Mouse (Mus musculus) CD4-positive, CD25-positive, alpha-beta regulatory T cell, adult 9 weeks (primary cell): ENCODE results near the gene Slc17a1. TPM values are rescaled to one million over a fixed set of nuclear protein-coding genes. Genes with fewer than 3 reads are reported as not detected.

Source experiments
- polyA plus RNA-seq: library from polyadenylated mRNA; unstranded; fragments of 100-300 nt; shearing (Covaris generic); gene quantifications from one replicate; pipeline ENCODE4 v1.2.1, GENCODE M21; 2017

The Slc17a1 gene
- polyA plus RNA-seq, result not detected

GRCm38 (mm10) chr13:23867405-23867804 lies at the start of gene Slc17a1:
Gene Slc17a1 (plus strand): TSS chr13:23867750.

GRCm38 (mm10) chr13:23839308-23839707 lies 28.2 kb upstream of the Slc17a1 start, which contains the start of gene Slc17a3:
Gene Slc17a3 (plus strand): TSS chr13:23839434.

GRCm38 (mm10) chr13:23914376-23915167 lies 47.0 kb downstream of the Slc17a1 start, which contains the start of gene Slc17a4:
Gene Slc17a4 (minus strand): TSS chr13:23915009.

GRCm38 (mm10) chr13:23933421-23934210 lies 66.1 kb downstream of the Slc17a1 start, which contains the start of gene Hist1h2ba:
Gene Hist1h2ba (minus strand): TSS chr13:23934156.

GRCm38 (mm10) chr13:23934211-23934520 lies 66.6 kb downstream of the Slc17a1 start, which contains the start of gene Hist1h2aa:
Gene Hist1h2aa (plus strand): TSS chr13:23934462.

Other genes starting within 250 kb of the Slc17a1 start
- gene Hist1h2be, start 246.6 kb upstream of the Slc17a1 start, polyA plus RNA-seq, result 2.7 TPM
- gene Hist1h1e, start 245.2 kb upstream of the Slc17a1 start, polyA plus RNA-seq, result 6.7 TPM
- gene Hist1h2ac, start 183.8 kb upstream of the Slc17a1 start, polyA plus RNA-seq, result 0.36 TPM
- gene Hist1h2bc, start 183.6 kb upstream of the Slc17a1 start, polyA plus RNA-seq, result 6.1 TPM
- not detected for gene Hist1h1t, start 171.9 kb upstream of the Slc17a1 start, polyA plus RNA-seq
- 3.7 TPM for gene Hist1h4c, start 169.3 kb upstream of the Slc17a1 start, polyA plus RNA-seq
- gene Hfe, start 156.9 kb upstream of the Slc17a1 start, polyA plus RNA-seq, result 0.92 TPM
- 11.3 TPM for gene Hist1h1c, start 128.9 kb upstream of the Slc17a1 start, polyA plus RNA-seq
- gene Hist1h3c, start 122.1 kb upstream of the Slc17a1 start, polyA plus RNA-seq, result not detected
- 0.86 TPM for gene Hist1h2bb, start 121.0 kb upstream of the Slc17a1 start, polyA plus RNA-seq
- gene Hist1h2ab, start 116.6 kb upstream of the Slc17a1 start, polyA plus RNA-seq, result not detected
- gene Hist1h3b, start 115.5 kb upstream of the Slc17a1 start, polyA plus RNA-seq, result 0.67 TPM
- 9.6 TPM for gene Hist1h4b, start 110.7 kb upstream of the Slc17a1 start, polyA plus RNA-seq
- not detected for gene Hist1h4a, start 106.5 kb upstream of the Slc17a1 start, polyA plus RNA-seq
- 1.6 TPM for gene Hist1h3a, start 105.4 kb upstream of the Slc17a1 start, polyA plus RNA-seq
- 1.3 TPM for gene Hist1h1a, start 104.1 kb upstream of the Slc17a1 start, polyA plus RNA-seq
- gene Trim38, start 97.8 kb upstream of the Slc17a1 start, polyA plus RNA-seq, result not detected
- gene Slc17a2, start 60.8 kb upstream of the Slc17a1 start, polyA plus RNA-seq, result not detected
- gene Slc17a3, start 28.3 kb upstream of the Slc17a1 start, polyA plus RNA-seq, result not detected
- not detected for gene Slc17a4, start 47.3 kb downstream of the Slc17a1 start, polyA plus RNA-seq
- not detected for gene Hist1h2ba, start 66.4 kb downstream of the Slc17a1 start, polyA plus RNA-seq
- not detected for gene Hist1h2aa, start 66.7 kb downstream of the Slc17a1 start, polyA plus RNA-seq
- not detected for gene Scgn, start 123.5 kb downstream of the Slc17a1 start, polyA plus RNA-seq